Mouse (Mus musculus): ENCODE results near the gene Nck2. TPM values are rescaled to one million over a fixed set of nuclear protein-coding genes. Genes with fewer than 3 reads are reported as not detected.

Gene Nck2
- polyA plus RNA-seq, 1 experiment: 39.1 TPM

GRCm38 (mm10) chr1:43566677-43567377 is 122.4 kb downstream of the Nck2 start:
- no peak overlapping the region for H3K4me3 ChIP-seq (replicated peaks; ENCODE audit: extremely low read depth, low read depth, low read length)
- DNase-seq: no peak
- H3K4me1 ChIP-seq (ENCODE audit: control insufficient read depth, insufficient read depth, low read length): peaks cover 5% of the 10 kb centered on the region; the same call in 1 of the 2 replicates
- 86% methylated on average over 8 of the region's 8 CpGs for WGBS
- TF ChIP-seq CTCF (IDR thresholded peaks at IDR 0.05; ENCODE audit: insufficient read depth, low read length): no peak
- no peak for TF ChIP-seq POLR2A (IDR thresholded peaks at IDR 0.05; ENCODE audit: borderline replicate concordance, extremely low read depth, low read depth, low read length)

- WGBS: 89% methylated on average over 10 of the region's 10 CpGs
- Histone ChIP-seq H3K4me1 (ENCODE audit: control insufficient read depth, insufficient read depth, low read length) (no peaks in the 10 kb centered on the region), H3K4me3 (replicated peaks; ENCODE audit: extremely low read depth, low read depth, low read length) (no peak overlapping the region)
- DNase-seq: no peak
- TF ChIP-seq CTCF (IDR thresholded peaks at IDR 0.05; ENCODE audit: insufficient read depth, low read length) (no peak), POLR2A (IDR thresholded peaks at IDR 0.05; ENCODE audit: borderline replicate concordance, extremely low read depth, low read depth, low read length) (no peak)
Observed at GRCm38 (mm10) chr1:43568824-43569223, 124.4 kb downstream of the Nck2 start.

- no peak for DNase-seq
- WGBS: 89% methylated on average over 4 of the region's 4 CpGs
Observed at GRCm38 (mm10) chr1:43571105-43571504, 126.7 kb downstream of the Nck2 start.

GRCm38 (mm10) chr1:43574793-43575304 is 130.5 kb downstream of the Nck2 start:
- no peak for DNase-seq
- Histone ChIP-seq H3K4me1 (ENCODE audit: control insufficient read depth, insufficient read depth, low read length) (no peaks in the 10 kb centered on the region), H3K4me3 (replicated peaks; ENCODE audit: extremely low read depth, low read depth, low read length) (no peak overlapping the region)
- 76% methylated on average over 3 of the region's 3 CpGs for WGBS
- TF ChIP-seq POLR2A (IDR thresholded peaks at IDR 0.05; ENCODE audit: borderline replicate concordance, extremely low read depth, low read depth, low read length): no peak
- TF ChIP-seq CTCF (IDR thresholded peaks at IDR 0.05; ENCODE audit: insufficient read depth, low read length): no peak

More at GRCm38 (mm10) chr1:43571105-43571504, 126.7 kb downstream of the Nck2 start:
- TF ChIP-seq POLR2A (IDR thresholded peaks at IDR 0.05; ENCODE audit: borderline replicate concordance, extremely low read depth, low read depth, low read length): no peak
- no peak for TF ChIP-seq CTCF (IDR thresholded peaks at IDR 0.05; ENCODE audit: insufficient read depth, low read length)
- no peaks in the 10 kb centered on the region for H3K4me1 ChIP-seq (ENCODE audit: control insufficient read depth, insufficient read depth, low read length)
- no peak overlapping the region for H3K4me3 ChIP-seq (replicated peaks; ENCODE audit: extremely low read depth, low read depth, low read length)

GRCm38 (mm10) chr1:43577371-43577770 is 133.0 kb downstream of the Nck2 start:
- no peak for DNase-seq
- Histone ChIP-seq H3K4me1 (ENCODE audit: control insufficient read depth, insufficient read depth, low read length) (no peaks in the 10 kb centered on the region), H3K4me3 (replicated peaks; ENCODE audit: extremely low read depth, low read depth, low read length) (no peak overlapping the region)
- TF ChIP-seq POLR2A (IDR thresholded peaks at IDR 0.05; ENCODE audit: borderline replicate concordance, extremely low read depth, low read depth, low read length): no peak
- no peak for TF ChIP-seq CTCF (IDR thresholded peaks at IDR 0.05; ENCODE audit: insufficient read depth, low read length)
- WGBS: 40% methylated on average over 3 of the region's 3 CpGs

GRCm38 (mm10) chr1:43583564-43583963 is 139.2 kb downstream of the Nck2 start:
- WGBS: 86% methylated on average over 1 of the region's 1 CpGs
- Histone ChIP-seq H3K4me3 (replicated peaks; ENCODE audit: extremely low read depth, low read depth, low read length) (no peak overlapping the region), H3K4me1 (ENCODE audit: control insufficient read depth, insufficient read depth, low read length) (no peaks in the 10 kb centered on the region)
- TF ChIP-seq POLR2A (IDR thresholded peaks at IDR 0.05; ENCODE audit: borderline replicate concordance, extremely low read depth, low read depth, low read length): no peak
- no peak for TF ChIP-seq CTCF (IDR thresholded peaks at IDR 0.05; ENCODE audit: insufficient read depth, low read length)
- DNase-seq: no peak

GRCm38 (mm10) chr1:43589001-43589400 is 144.6 kb downstream of the Nck2 start:
- Histone ChIP-seq H3K4me1 (ENCODE audit: control insufficient read depth, insufficient read depth, low read length) (no peaks in the 10 kb centered on the region), H3K4me3 (replicated peaks; ENCODE audit: extremely low read depth, low read depth, low read length) (no peak overlapping the region)
- TF ChIP-seq CTCF (IDR thresholded peaks at IDR 0.05; ENCODE audit: insufficient read depth, low read length) (no peak), POLR2A (IDR thresholded peaks at IDR 0.05; ENCODE audit: borderline replicate concordance, extremely low read depth, low read depth, low read length) (no peak)
- 87% methylated on average over 1 of the region's 1 CpGs for WGBS
- DNase-seq: no peak

GRCm38 (mm10) chr1:43589910-43590309 is 145.5 kb downstream of the Nck2 start:
- no peak overlapping the region for H3K4me3 ChIP-seq (replicated peaks; ENCODE audit: extremely low read depth, low read depth, low read length)
- H3K4me1 ChIP-seq (ENCODE audit: control insufficient read depth, insufficient read depth, low read length): no peaks in the 10 kb centered on the region
- WGBS: 68% methylated on average over 2 of the region's 2 CpGs
- TF ChIP-seq POLR2A (IDR thresholded peaks at IDR 0.05; ENCODE audit: borderline replicate concordance, extremely low read depth, low read depth, low read length): no peak
- TF ChIP-seq CTCF (IDR thresholded peaks at IDR 0.05; ENCODE audit: insufficient read depth, low read length): no peak
- no peak for DNase-seq

- WGBS: 63% methylated on average over 1 of the region's 1 CpGs
- TF ChIP-seq POLR2A (IDR thresholded peaks at IDR 0.05; ENCODE audit: borderline replicate concordance, extremely low read depth, low read depth, low read length) (no peak), CTCF (IDR thresholded peaks at IDR 0.05; ENCODE audit: insufficient read depth, low read length) (no peak)
- DNase-seq: no peak
- Histone ChIP-seq H3K4me3 (replicated peaks; ENCODE audit: extremely low read depth, low read depth, low read length) (no peak overlapping the region), H3K4me1 (ENCODE audit: control insufficient read depth, insufficient read depth, low read length) (no peaks in the 10 kb centered on the region)
Observed at GRCm38 (mm10) chr1:43590727-43591126, 146.3 kb downstream of the Nck2 start.

- H3K4me3 ChIP-seq (replicated peaks; ENCODE audit: extremely low read depth, low read depth, low read length): no peak overlapping the region
- no peak for DNase-seq
- H3K4me1 ChIP-seq (ENCODE audit: control insufficient read depth, insufficient read depth, low read length): no peaks in the 10 kb centered on the region
- 62% methylated on average over 3 of the region's 3 CpGs for WGBS
- TF ChIP-seq CTCF (IDR thresholded peaks at IDR 0.05; ENCODE audit: insufficient read depth, low read length) (no peak), POLR2A (IDR thresholded peaks at IDR 0.05; ENCODE audit: borderline replicate concordance, extremely low read depth, low read depth, low read length) (no peak)
Observed at GRCm38 (mm10) chr1:43593069-43593468, 148.7 kb downstream of the Nck2 start.

Measured in lung, adult 2 months (tissue).